Mouse (Mus musculus) ES-Bruce4 (cell line): Measurements from ENCODE around the gene Specc1.

Experiments used
- CTCF ChIP-seq: IDR thresholded peaks from one replicate; pipeline ENCODE4 v1.8.1; 2011; ENCODE audit warnings: low read depth, low read length
- EP300 ChIP-seq: IDR thresholded peaks from 2 replicates; pipeline ENCODE4 v1.6.1; 2011; ENCODE audit warnings: low read depth, low read length; ENCODE audit not compliant: insufficient read depth
- POLR2A ChIP-seq: IDR thresholded peaks from one replicate; pipeline ENCODE4 v1.8.1; 2011; ENCODE audit warnings: low read length; ENCODE audit not compliant: insufficient read depth

DNA sequence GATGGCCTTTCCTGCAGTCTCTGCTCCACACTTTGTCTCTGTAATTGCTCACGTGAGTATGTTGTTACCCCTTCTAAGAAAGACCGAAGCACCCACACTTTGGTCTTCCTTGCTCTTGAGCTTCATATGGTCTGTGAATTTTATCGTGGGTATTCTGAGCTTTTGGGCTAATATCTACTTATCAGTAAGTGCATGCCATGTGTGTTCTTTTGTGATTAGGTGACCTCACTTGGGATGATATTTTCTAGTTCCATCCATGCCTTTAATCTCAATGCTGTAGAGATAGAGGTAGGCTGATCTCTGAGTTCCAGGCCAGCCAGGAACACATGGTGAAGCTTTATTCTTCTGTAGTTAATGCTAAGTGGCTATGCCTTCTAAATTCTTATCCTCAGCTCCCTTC lies 207.8 kb downstream of the Specc1 start:
- TF ChIP-seq CTCF (no peak), POLR2A (no peak), EP300 (no peak)
